Mouse (Mus musculus) thymus, postnatal 4 days (tissue): ENCODE measurements around the gene Bcas3.

Source experiments
- DNase-seq: peaks from one replicate; pipeline ENCODE4 v3.0.0; 2021

Gene Bcas3

DNA sequence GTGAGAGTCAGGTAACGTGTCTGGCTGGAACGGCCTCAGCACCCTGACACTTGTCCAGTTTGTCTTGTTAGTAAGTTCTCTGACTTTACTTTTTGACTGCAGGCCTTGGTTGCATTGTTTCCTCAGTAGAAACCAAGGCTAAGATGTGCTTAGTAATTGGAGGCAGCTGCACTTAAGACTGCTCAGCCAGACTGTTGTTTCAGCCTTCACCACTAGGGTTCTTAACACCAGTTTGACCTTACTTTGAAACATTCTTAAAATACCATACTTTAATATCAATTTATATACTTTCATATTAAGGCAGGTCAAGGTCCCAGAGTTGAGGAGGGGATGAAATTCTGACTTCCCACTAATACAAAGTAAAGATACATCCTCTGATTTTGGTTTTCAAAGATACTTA lies 273.9 kb downstream of the Bcas3 start:
- DNase-seq, result no peak

DNA sequence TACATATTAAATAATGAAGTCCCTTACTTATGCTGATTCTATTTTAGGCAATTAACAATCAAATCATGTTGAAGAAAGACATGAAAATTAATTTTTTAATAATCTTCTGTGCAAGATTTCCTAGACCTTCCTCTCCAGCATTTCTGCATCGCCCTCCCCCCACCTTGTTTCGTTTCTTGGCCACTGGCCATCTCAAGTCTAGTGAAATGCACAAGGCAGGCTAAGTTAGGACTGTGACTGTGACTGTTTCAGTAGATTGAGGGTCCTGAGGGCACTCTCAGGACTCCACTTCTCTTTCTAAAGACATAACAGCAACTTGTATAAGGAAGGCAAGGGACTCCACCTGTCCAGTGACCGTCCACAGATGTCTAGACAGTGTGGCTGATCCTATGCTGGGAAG lies 274.4 kb downstream of the Bcas3 start:
- DNase-seq, result no peak

- no peak for DNase-seq
These were observed 275.5 kb downstream of the Bcas3 start for GRCm38 (mm10) chr11:85628303-85629063.

- no peak for DNase-seq
These were observed 279.6 kb downstream of the Bcas3 start for GRCm38 (mm10) chr11:85632568-85632981.

- DNase-seq, result no peak
These were observed 285.9 kb downstream of the Bcas3 start for GRCm38 (mm10) chr11:85638696-85639495.

DNA sequence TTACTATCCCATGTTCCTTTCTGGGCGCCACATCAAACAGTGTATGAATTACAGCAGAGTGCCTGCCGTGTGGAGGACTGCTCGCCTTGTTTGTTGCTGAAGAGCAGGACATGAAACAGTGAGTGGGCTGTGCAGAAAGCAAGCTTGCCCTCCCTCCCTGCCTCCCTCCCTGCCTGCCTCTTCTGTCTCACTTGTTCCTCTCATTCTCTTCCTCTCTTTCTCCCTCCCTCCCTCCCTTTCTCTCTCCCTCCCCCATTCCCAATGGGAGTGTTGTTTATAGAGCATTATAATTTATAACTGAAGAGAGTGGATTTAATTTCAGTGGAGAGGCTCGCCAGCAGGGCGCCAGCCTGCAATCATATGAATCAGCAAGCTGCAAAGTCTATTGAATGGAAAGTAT lies 287.7 kb downstream of the Bcas3 start:
- DNase-seq, result no peak

DNA sequence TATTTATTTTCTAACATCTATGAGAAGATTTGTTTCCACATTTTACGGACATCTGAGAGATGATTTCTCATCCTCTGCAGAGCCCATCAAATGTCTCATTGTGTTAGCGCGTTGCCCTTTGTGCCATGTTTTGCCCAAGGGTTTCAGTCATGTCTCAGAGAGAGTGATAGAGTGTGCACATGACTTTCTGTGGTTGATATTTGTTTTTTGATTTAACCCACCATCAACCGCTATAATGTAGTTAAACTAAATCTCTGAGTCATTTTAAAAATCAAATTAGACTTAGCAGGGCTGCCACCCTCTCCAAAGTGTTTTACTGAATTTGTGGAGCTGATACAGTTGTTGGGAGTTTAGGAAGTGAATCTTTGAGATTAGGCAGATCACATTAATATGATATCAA lies 288.5 kb downstream of the Bcas3 start:
- no peak for DNase-seq

GRCm38 (mm10) chr11:85642591-85642990 lies 289.6 kb downstream of the Bcas3 start:
- DNase-seq, result no peak

DNA sequence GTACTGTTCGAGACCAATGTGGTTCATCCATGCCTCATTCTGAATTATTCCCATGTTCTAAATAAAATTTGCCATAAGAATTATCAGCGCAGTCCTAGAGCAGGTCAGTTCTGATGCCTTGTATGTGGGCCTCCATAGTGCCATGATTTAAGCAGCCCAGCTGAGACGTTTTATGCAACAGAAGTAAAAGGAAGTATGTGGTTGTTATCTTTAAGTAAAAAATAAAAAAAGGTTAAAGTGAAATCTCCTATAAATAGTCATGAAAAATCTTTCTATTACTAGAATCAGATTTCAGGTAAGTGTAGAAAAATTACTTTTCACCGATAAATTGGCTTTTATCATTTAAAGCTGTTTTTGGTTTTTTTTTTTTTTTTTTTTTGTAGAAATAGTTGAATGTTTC lies 290.1 kb downstream of the Bcas3 start:
- DNase-seq, result no peak

DNA sequence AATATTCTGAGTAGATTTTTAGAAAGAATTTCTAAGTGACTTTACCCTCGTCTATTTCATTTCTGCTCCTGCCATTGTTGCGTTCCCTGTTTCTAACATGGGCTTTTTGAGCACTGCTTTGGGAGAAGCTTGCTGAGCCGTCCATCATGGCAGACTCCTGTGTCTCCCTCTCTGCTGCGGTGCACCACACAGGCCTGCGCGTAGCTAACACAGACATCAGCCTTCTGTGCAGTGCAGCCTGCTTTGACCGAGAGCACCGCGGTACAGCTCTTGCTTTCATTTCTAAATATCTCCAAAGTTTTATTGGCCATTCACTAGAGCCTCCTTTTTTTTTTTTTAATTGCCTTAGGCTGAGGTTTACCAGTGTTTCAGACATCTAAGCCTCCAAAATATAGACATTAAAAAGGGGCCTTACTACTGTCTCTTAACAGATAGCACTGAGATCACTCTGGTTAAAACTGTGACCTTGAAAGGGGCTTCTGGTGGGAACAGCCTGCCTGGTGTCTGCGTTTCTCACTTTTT lies 290.6 kb downstream of the Bcas3 start:
- no peak for DNase-seq

DNA sequence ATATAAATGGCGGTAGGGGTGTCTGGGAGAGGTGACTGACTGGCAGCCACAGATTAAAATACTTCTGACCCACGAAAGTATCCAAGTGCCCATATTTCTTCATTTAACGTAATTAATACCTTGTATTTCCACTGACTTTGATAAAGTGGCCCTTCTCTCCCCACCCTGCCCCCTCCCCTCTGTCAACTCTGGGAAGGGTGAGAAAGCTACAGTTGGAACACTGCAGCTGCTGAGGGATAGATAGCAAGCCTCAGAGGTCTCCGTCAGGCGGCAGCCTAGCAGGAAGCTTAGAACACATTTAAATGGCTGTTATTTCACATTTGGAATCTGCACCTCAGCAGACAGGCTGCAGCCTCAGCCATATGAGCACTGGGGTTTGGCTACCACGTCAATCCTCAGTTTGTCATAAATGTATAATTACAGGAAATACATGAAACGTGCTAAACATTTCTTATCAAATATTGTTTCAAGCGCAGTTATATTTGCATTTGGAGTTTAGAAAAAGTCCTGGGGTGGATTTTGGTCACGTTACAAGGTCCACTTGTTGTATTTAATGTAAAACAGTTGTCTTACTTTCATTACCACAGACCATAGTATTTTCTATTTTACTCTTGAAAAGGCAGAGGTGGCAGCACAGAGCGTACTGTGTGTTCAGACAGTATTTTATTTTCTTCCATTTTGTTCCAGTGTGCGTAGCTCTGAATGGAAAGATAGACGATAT lies 291.2 kb downstream of the Bcas3 start:
- DNase-seq, result no peak

- no peak for DNase-seq
These were observed 291.7 kb downstream of the Bcas3 start for GRCm38 (mm10) chr11:85644748-85645060.

GRCm38 (mm10) chr11:85645152-85645835 lies 292.3 kb downstream of the Bcas3 start:
- no peak for DNase-seq

- DNase-seq, result no peak
These were observed 295.9 kb downstream of the Bcas3 start for GRCm38 (mm10) chr11:85648893-85649292.

DNA sequence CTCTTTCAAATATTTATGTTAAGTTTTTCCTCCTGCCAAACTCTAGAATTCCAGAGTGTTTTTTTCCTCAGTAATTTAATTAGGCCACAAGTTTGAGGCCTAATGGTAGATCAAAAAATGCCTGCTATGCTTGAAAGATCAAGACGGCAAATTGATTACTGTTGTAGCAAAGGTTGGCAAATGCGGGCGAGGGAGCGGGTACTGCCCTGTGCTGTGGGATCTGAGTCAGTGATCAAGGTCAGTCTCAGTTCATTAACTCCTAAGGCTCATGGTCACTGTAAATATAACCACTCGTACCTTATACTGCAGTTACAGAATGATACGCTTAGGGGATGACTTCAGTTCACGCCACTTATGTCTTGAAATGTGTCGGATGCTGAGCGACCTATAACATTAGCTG lies 296.4 kb downstream of the Bcas3 start:
- no peak for DNase-seq

- DNase-seq, result no peak
These were observed 304.5 kb downstream of the Bcas3 start for GRCm38 (mm10) chr11:85657471-85657870.

DNA sequence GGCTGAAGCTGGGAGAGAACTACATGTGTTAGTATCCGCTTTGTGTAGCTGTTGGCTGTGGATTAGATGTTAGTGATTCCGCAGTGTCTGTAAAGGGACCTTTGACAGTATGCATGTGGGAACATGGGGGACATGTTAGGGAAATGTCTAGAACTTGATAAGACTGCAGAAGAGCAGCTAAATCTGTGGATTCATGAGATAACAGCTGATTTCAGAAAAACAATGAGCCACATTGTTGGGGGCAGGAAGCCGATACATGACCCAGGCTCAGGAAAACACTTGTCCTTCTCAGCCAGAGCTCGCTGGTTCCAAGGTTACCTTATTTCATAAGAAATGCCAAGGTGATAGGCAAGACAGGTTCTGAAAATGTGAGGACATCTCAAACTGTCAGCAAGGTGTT lies 307.3 kb downstream of the Bcas3 start:
- no peak for DNase-seq

DNA sequence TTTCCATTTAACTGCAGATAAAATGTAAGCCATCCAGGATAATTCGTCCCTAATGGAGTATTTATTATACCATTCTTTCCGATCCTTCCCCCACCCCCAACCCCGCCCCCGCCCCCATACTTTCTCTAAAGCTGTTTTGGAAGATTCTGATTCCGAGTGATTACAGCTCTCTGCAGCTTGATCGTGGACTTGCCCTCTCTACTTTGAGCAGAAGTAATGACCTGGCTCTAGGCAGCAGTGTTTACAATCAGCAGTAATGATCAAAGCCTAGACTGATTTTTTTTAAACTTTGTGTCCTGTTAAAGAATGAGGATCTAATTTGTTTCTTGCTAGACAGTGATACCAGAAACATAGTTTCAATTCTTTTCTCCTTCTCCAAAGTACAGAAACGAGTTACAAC lies 314.2 kb downstream of the Bcas3 start:
- no peak for DNase-seq

DNA sequence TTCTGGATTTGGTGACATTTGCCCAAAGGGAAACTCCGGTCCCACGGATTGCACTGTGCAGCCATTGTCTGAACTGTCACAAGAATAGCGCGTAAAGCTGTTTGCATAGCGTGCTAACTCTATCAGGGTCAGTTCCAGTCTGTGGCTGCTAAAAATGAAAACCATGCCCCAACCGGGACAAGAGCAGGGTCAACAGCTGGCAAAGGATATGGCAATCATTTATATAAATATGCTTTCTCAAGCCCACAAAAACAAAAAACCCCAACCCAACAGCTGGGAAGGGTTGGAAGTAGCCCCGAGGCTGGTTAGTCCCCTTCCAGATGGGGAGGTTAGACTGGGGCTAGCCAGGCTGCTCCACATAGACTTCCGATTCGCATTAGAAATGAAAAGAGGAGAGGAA lies 314.8 kb downstream of the Bcas3 start:
- no peak for DNase-seq

- DNase-seq, result no peak
These were observed 320.0 kb downstream of the Bcas3 start for GRCm38 (mm10) chr11:85672881-85673475.

DNA sequence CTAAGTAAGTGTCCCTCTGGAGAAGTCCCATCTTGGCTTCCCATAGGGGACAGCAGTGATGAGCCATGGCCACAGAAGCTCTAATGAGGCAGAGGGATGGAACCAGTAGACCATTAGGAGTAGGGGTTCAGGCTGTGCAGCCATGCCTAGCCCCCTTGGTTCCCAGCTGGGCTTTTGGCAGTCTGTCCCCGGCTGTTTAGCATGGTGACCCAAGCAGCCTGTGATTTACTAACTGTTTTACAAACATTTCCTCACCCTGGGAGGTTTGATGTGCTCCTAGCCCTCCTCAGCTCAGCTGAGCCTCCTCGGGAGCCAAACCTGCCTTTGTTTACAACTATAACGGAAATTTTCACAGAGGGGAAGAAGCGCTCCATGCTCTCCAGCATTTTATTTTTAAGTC lies 322.3 kb downstream of the Bcas3 start:
- DNase-seq, result no peak

DNA sequence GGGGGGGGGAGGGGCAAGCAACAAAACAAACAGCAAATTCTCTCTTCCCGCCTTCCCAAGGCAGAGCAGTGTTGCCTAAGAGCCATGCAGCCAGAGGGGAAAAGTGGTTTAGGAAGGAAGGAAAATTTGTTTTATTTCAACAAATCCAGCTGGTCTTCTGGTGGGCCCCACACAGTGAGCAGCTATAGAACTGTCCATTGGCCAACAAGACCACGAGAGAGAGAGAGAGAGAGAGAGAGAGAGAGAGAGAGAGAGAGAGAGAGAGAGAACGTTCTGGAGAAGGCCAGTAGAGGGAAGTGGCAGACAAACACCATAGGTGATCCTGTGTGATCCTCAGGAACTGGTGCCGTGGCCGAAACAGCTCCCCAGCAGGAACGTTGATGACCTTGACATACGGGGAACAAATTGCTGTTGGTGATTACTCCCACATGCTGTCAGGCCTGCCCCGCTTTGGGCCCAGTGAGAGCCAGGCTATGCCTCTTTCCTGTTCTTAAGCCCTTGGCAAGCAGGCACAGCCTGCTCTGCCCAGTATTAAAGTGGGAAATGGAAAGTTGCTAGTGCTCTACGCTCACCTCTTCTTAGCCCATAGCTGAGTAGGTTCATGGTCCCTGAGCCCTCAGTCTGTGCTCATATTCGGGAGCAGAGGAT lies 323.5 kb downstream of the Bcas3 start:
- no peak for DNase-seq
